21 mouse cellular contexts compared by ENCODE assay signal in the genomic region with DNA sequence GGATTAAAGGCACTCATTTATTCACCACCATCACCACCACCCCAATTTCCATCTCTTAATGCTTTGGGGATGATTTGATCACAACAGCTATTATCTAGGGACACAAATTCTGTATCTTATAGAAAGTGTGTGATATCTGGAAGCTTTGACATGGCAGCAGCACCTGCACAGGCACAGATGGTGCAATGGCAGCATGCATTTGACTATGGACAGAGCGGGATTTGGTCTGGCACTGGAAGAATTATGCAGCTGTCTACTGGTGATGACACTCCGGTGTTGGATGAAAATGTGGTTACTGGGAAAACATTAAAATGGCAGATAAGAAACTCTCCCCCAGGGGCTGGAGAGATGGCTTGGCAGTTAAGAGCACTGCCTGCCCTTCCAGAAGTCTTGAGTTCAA.
DNase-seq lines count a peak whose midpoint lies in the region; ATAC-seq and TF ChIP-seq lines count a peak whose summit lies in the region.
"Had no signal": no experiment of that assay in that cellular context is flagged by ENCODE, and none has a peak within 500 bp of the region (broad histone marks: within the 10 kb centered on the region; RNA-seq: fewer than 3 reads in every experiment).

No protein-coding gene starts in this region.

- peak; percentile 36; the same call in 1 of the 2 replicates for ATAC-seq in frontal cortex, adult (ENCODE audit: low TSS enrichment)
- ATAC-seq: activated CD4-positive, CD25-positive, alpha-beta regulatory T cell, adult 4 months; CD4-positive, CD25-positive, alpha-beta regulatory T cell, adult 4 months; Patski had no signal

- no peak overlapping the region for H3ac ChIP-seq in myocyte (ENCODE audit: control insufficient read depth, insufficient read length)

- TF ChIP-seq POLR2A in myocyte (IDR thresholded peaks at IDR 0.05; ENCODE audit: insufficient read length, low read depth) = no peak

- no peak overlapping the region for H3K4me2 ChIP-seq in myocyte (ENCODE audit: low read depth)

- no peak for DNase-seq in frontal cortex, postnatal 25 days (ENCODE audit: low spot score in 2 of 2)
- DNase-seq in right cerebral cortex, postnatal 25 days = peak; percentile 9
- no peak for DNase-seq in right cerebral cortex, postnatal 10 days (ENCODE audit: low spot score in 2 of 2)
- no peak for DNase-seq in heart, adult 11 months
- DNase-seq: adrenal gland, adult 2 months; adrenal gland, adult 8-10 months; adrenal gland, postnatal 10 days; adrenal gland, postnatal 14 days; adrenal gland, postnatal 25 days; adrenal gland, postnatal 36 days; B cell, adult 2 months; cerebellum, adult 11 months; cerebellum, adult 11-12 months; cerebellum, adult 18-20 months had no signal

- no peaks in the 10 kb centered on the region for H3K79me2 ChIP-seq in myocyte (ENCODE audit: control insufficient read depth, insufficient read depth)

- H3K36me3 ChIP-seq in myocyte (ENCODE audit: control insufficient read depth, insufficient read depth) = no peaks in the 10 kb centered on the region
- H3K36me3 ChIP-seq: G1E had no signal

- H3K4me3 ChIP-seq in myocyte = no peak overlapping the region

- no peaks in the 10 kb centered on the region for H3K27me3 ChIP-seq in myocyte (ENCODE audit: control insufficient read depth, insufficient read depth, insufficient read length)
- H3K27me3 ChIP-seq: CH12.LX, Patski had no signal

TF ChIP-seq in myocyte, 11 proteins besides CTCF, POLR2A, EP300 and RAD21:
- TF ChIP-seq TCF12 (IDR thresholded peaks at IDR 0.05; ENCODE audit: insufficient read depth, poor library complexity, severe bottlenecking) = no peak
- TF ChIP-seq REST (IDR thresholded peaks at IDR 0.05; ENCODE audit: insufficient read depth, insufficient read length) = no peak
- peak in 1 of 3 experiments; percentile 35 for TF ChIP-seq MYOG (IDR thresholded peaks at IDR 0.05; ENCODE audit: control insufficient read depth in 1 of 3, insufficient read depth in 1 of 3, insufficient read length in 2 of 3, low read depth in 2 of 3)
- no peak for TF ChIP-seq MAX (IDR thresholded peaks at IDR 0.05; ENCODE audit: low read depth)
- TF ChIP-seq CEBPB (IDR thresholded peaks at IDR 0.05; ENCODE audit: insufficient read depth, poor library complexity, severe bottlenecking) = no peak
- no peak for TF ChIP-seq POLR2AphosphoS2 (IDR thresholded peaks at IDR 0.05; ENCODE audit: insufficient read length, low read depth)
- TF ChIP-seq E2F4 (IDR thresholded peaks at IDR 0.05; ENCODE audit: insufficient read depth) = no peak
- TF ChIP-seq SRF (IDR thresholded peaks at IDR 0.05; ENCODE audit: control insufficient read depth, insufficient read length, low read depth) = no peak
- TF ChIP-seq MYOD1 (IDR thresholded peaks at IDR 0.05; ENCODE audit: control insufficient read depth in 1 of 3, insufficient read length in 2 of 3, low read depth in 2 of 3) = peak in 2 of 3 experiments; percentile 75 to 78
